Mouse (Mus musculus) regulatory T cell (primary cell): Measurements from ENCODE around the gene Endog.

Experiments used
- in situ Hi-C: fragments of 300-600 bp; cut with MboI, MseI; formaldehyde crosslinking; loops from one replicate; pipeline ENCODE4 v1.15.1; 2025; ENCODE audit warnings: high pct_unique_total_duplicates

The Endog gene

GRCm38 (mm10) chr2:30164340-30164932, 6.9 kb upstream of the Endog start:
- in situ Hi-C loops = loop anchor here (10.0 kb wide), 1 partner anchor 60 kb away; no protein-coding TSS in a partner anchor

GRCm38 (mm10) chr2:30166677-30167076, 4.6 kb upstream of the Endog start:
- in situ Hi-C loops = loop anchor here (10.0 kb wide), 1 partner anchor 62 kb away; no protein-coding TSS in a partner anchor

GRCm38 (mm10) chr2:30171997-30172382, 697 bp downstream of the Endog start:
- in situ Hi-C loops = loop anchor here (10.0 kb wide), 1 partner anchor 103 kb away; no protein-coding TSS in a partner anchor

- in situ Hi-C loops = loop anchor here (10.0 kb wide), 1 partner anchor 101 kb away; no protein-coding TSS in a partner anchor
Measured at GRCm38 (mm10) chr2:30173541-30174240, 2.4 kb downstream of the Endog start.

GRCm38 (mm10) chr2:30175897-30176296, 4.6 kb downstream of the Endog start:
- in situ Hi-C loops = loop anchor here (10.0 kb wide), 1 partner anchor 99 kb away; no protein-coding TSS in a partner anchor

- in situ Hi-C loops = loop anchor here (10.0 kb wide), 1 partner anchor 98 kb away; no protein-coding TSS in a partner anchor
Measured at GRCm38 (mm10) chr2:30176561-30176960, 5.3 kb downstream of the Endog start.

- in situ Hi-C loops = loop anchor here (10.0 kb wide), 1 partner anchor 97 kb away; no protein-coding TSS in a partner anchor
Measured at GRCm38 (mm10) chr2:30177700-30178675, 6.7 kb downstream of the Endog start, which contains the start of gene Spout1. TSS of gene Spout1 (minus strand) at chr2:30178459.

GRCm38 (mm10) chr2:30178711-30179110, 7.4 kb downstream of the Endog start:
- in situ Hi-C loops = loop anchor here (10.0 kb wide), 1 partner anchor 96 kb away; no protein-coding TSS in a partner anchor

- in situ Hi-C loops = no loop called here
Measured at GRCm38 (mm10) chr2:30182424-30182823, 11.1 kb downstream of the Endog start.

- in situ Hi-C loops = no loop called here
Measured at GRCm38 (mm10) chr2:30183721-30184120, 12.4 kb downstream of the Endog start.

- in situ Hi-C loops = no loop called here
Measured at GRCm38 (mm10) chr2:30185276-30185675, 14.0 kb downstream of the Endog start.

- in situ Hi-C loops = no loop called here
Measured at GRCm38 (mm10) chr2:30185681-30186080, 14.4 kb downstream of the Endog start.

GRCm38 (mm10) chr2:30191790-30192580, 20.7 kb downstream of the Endog start:
- in situ Hi-C loops = no loop called here

- in situ Hi-C loops = no loop called here
Measured at GRCm38 (mm10) chr2:30194656-30195055, 23.4 kb downstream of the Endog start.

GRCm38 (mm10) chr2:30198021-30198420, 26.7 kb downstream of the Endog start:
- in situ Hi-C loops = no loop called here

GRCm38 (mm10) chr2:30199984-30200383, 28.7 kb downstream of the Endog start:
- in situ Hi-C loops = no loop called here

GRCm38 (mm10) chr2:30200388-30200925, 29.2 kb downstream of the Endog start:
- in situ Hi-C loops = no loop called here

- in situ Hi-C loops = no loop called here
Measured at GRCm38 (mm10) chr2:30203439-30203838, 32.1 kb downstream of the Endog start.

- in situ Hi-C loops = no loop called here
Measured at GRCm38 (mm10) chr2:30205255-30205628, 33.9 kb downstream of the Endog start.

GRCm38 (mm10) chr2:30205629-30206357, 34.5 kb downstream of the Endog start, which contains the start of gene Kyat1:
TSS of gene Kyat1 (minus strand) at chr2:30205847.
- in situ Hi-C loops = no loop called here
